Mouse (Mus musculus): ENCODE measurements around the gene Tnfrsf21.

Gene Tnfrsf21

GRCm38 (mm10) chr17:43130115-43130869, 113.9 kb downstream of the Tnfrsf21 start:
- DNase-seq (ENCODE audit: low spot score), result no peak

GRCm38 (mm10) chr17:43130870-43131264, 114.5 kb downstream of the Tnfrsf21 start:
- DNase-seq (ENCODE audit: low spot score), result no peak

GRCm38 (mm10) chr17:43132477-43132876, 116.1 kb downstream of the Tnfrsf21 start:
- no peak for DNase-seq (ENCODE audit: low spot score)

GRCm38 (mm10) chr17:43133106-43133505, 116.8 kb downstream of the Tnfrsf21 start:
- DNase-seq (ENCODE audit: low spot score), result no peak

- no peak for DNase-seq (ENCODE audit: low spot score)
These were observed 118.6 kb downstream of the Tnfrsf21 start for GRCm38 (mm10) chr17:43134991-43135390.

- no peak for DNase-seq (ENCODE audit: low spot score)
These were observed 119.3 kb downstream of the Tnfrsf21 start for GRCm38 (mm10) chr17:43135398-43136265.

- DNase-seq (ENCODE audit: low spot score), result no peak
These were observed 120.4 kb downstream of the Tnfrsf21 start for GRCm38 (mm10) chr17:43136720-43137119.

GRCm38 (mm10) chr17:43137838-43138237, 121.5 kb downstream of the Tnfrsf21 start:
- DNase-seq (ENCODE audit: low spot score), result no peak

- no peak for DNase-seq (ENCODE audit: low spot score)
These were observed 122.0 kb downstream of the Tnfrsf21 start for GRCm38 (mm10) chr17:43138356-43138755.

Data from ovary, adult 18-20 months (tissue).